Mouse (Mus musculus): ENCODE data around the gene Zfp433. TPM values are rescaled to one million over a fixed set of nuclear protein-coding genes. Genes with fewer than 3 reads are reported as not detected.
"Not testable (repeated sequence)": the region's sequence is repeated elsewhere in the genome, so short reads cannot be mapped to it uniquely, and the experiment has no call there.

Gene Zfp433
- total RNA-seq (2015; ENCODE audit: low replicate concordance) (6.3 TPM in 1 of 2 replicates, not detected in the other), total RNA-seq (2017; ENCODE audit: low replicate concordance) (1.2 and 5.4 TPM in 2 replicates)

DNA sequence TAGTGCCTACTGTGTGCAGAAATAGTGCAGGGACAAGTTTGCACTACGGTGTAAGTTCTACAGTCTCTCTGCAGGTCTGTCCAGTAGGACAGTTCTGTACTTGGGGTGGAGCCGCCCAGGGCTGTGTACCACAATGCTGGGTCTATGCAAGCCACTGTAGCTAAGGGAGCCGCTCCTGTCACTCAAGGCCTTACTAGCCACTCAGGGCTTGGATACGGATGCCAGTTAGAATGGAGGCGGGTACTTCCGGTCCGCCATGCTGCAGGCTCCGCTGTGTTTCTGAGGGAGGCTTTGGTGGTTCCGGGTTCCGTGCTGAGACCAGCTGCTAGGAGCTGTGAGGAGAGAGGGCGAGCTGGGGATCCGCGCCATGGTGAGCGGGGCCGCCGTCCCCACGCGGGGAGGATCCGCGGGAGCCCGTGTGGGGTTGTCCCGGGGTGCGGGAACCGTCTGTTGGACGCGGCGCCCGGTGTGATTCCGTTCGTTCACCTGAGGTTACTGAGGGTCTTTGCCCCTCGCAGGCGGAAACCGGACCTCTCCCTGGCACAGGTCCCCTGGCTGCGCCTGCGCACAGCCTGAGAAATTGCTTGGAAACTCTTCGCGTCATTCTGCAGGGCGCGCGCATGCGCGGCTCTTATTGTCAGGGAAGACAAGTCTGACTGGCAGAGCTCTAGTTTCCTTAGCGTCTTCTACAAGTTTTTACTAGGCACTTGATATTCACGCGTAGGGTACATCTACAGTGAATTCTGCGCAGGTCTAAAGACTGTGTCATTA lies at the start of gene Zfp433:
TSS of gene Zfp433 (plus strand) at position 295 of the 771 bp plus-strand sequence.
- peak; percentile 99 for ATAC-seq (replicated peaks; ENCODE audit: low FRiP score, poor library complexity, severe bottlenecking)

DNA sequence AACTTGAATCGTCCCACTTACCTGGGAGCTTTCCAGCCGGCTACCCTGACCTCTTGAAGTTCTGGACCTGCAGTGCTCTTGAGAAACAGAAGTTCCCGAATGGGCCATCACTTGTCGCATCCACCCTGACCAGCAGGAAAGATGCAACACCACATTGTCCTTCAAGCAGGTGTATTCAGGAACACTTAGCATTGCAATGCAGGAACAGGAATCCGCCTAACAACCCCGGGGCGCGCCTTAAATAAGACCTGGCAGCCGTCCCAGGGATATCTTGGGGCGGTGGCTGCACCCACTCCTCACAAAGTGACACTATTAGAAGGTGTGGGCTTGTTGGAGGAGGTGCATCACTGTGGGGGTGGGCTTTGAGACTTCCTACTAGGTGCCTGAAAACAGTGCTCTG lies 49.4 kb upstream of the Zfp433 start:
- ATAC-seq (replicated peaks; ENCODE audit: low FRiP score, poor library complexity, severe bottlenecking) = no peak

DNA sequence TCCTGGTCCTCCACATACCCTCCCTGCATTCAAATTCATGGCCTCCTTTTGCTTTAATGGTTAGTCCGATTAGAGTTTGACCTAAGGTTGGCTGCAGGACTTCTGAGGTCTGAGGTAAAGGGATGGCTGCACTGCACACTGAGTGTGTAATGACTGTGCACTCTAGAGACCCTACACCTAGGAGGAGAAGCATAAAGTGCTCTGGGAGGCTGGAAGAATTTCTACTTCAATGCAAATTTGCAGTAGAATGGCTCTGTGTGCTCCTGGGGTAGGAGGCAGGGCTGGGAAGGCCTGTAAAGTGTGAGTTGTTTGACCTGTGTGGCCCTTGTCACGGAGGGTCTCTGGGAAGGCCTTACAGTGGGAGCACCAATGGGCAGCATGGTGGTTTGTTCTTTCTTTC lies 48.5 kb upstream of the Zfp433 start:
- no peak for ATAC-seq (replicated peaks; ENCODE audit: low FRiP score, poor library complexity, severe bottlenecking)

DNA sequence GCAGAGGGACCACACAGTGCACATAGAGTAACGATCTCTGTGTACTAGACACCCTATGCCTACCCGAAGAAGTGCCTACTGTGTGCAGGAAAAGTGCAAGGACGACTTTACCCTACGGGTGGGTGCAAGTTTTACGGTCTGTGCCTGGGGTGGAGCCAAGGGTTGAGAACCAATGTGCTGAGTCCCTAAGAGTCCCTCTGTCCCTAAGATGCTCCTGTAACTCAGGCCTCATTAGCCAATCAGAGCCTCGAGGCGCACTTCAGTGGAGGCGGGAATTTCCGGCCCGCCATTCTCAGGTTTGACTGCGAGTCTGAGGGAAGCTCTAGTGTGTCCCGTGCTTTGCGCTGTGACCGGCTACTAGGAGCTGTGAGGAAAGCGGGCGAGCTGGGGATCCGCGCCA lies 17.5 kb upstream of the Zfp433 start:
- not testable (repeated sequence) for ATAC-seq (replicated peaks; ENCODE audit: low FRiP score, poor library complexity, severe bottlenecking)

DNA sequence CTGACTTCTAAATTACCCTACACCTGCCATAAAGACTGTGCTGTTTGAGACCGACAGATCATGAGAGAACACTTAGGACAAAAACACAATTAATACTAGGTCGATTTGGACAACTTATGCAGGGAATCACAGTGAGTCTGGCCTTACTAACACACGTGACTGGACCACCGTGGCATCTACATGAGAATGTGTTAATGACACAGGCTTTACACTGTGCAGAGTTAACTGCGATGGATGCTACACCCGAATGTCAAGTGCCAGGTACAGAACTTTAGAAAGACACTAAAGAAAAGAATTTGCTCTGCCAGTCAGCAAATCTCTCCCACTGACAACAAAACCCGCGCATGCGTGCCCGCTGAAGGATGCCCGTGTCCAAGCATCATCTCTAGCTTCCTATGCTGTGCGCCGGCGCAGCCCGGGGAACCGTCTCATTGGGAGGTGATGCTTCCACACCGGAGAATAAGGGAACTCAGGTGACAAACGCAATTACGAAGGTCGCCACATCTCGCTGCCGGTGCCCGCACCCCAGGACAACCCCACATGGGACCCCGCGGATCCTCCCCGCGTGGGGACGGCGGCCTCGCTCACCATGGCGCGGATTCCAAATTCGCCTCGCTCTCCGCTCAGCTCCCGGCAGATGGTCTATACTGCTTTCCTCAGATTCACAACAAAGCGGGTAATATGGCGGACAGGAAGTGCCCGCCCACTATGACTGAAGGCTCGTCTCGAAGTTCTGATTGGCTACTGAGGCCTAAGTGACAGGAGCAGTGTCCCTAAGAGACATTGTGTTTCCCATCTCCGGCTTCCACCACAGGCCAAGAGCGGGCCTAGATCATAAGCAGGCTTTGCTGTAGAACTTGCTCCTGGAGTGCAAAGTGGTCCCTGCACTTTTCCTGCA lies 66.1 kb downstream of the Zfp433 start, which contains the start of gene Gm3055:
TSS of gene Gm3055 (minus strand) at position 656 of the 898 bp plus-strand sequence.
- ATAC-seq (replicated peaks; ENCODE audit: low FRiP score, poor library complexity, severe bottlenecking) = not testable (repeated sequence)

DNA sequence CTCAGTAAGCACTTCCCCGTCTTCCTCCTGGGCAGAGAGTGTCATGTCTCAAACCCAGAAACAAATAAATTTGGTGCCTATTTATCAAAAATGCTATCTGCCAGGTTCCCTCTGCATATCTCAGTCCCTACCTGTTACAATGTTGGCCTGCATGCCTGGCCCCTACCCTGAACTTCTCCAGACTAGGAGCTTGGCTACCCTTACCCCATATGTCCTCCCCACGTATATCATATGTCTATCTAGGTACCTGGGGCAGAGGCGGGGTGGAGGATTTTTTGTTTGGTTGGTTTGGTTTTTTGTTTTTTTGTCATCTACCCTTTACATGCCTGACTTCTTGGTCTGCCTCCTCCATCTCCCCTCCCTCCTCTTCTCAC lies 66.8 kb downstream of the Zfp433 start:
- not testable (repeated sequence) for ATAC-seq (replicated peaks; ENCODE audit: low FRiP score, poor library complexity, severe bottlenecking)

Other genes with a start within 250 kb of the Zfp433 start
- 13.4 and 23.8 TPM in 2 replicates for gene Nfic, start 249.2 kb upstream of the Zfp433 start, total RNA-seq (2015; ENCODE audit: low replicate concordance)
- 0.84 and 8.2 TPM in 2 replicates for gene Nfic, start 249.2 kb upstream of the Zfp433 start, total RNA-seq (2017; ENCODE audit: low replicate concordance)
- gene Celf5, start 222.1 kb upstream of the Zfp433 start, total RNA-seq (2015; ENCODE audit: low replicate concordance) = not detected in 2 replicates
- 0.68 TPM in 1 of 2 replicates, not detected in the other for gene Celf5, start 222.1 kb upstream of the Zfp433 start, total RNA-seq (2017; ENCODE audit: low replicate concordance)
- 8.1 and 46.4 TPM in 2 replicates for gene Ncln, start 208.4 kb upstream of the Zfp433 start, total RNA-seq (2015; ENCODE audit: low replicate concordance)
- gene Ncln, start 208.4 kb upstream of the Zfp433 start, total RNA-seq (2017; ENCODE audit: low replicate concordance) = 10.8 and 12.8 TPM in 2 replicates
- gene S1pr4, start 204.7 kb upstream of the Zfp433 start, total RNA-seq (2015; ENCODE audit: low replicate concordance) = 2.9 and 4.6 TPM in 2 replicates
- 2.1 and 6.0 TPM in 2 replicates for gene S1pr4, start 204.7 kb upstream of the Zfp433 start, total RNA-seq (2017; ENCODE audit: low replicate concordance)
- 2.1 and 12.1 TPM in 2 replicates for gene Gna15, start 180.6 kb upstream of the Zfp433 start, total RNA-seq (2015; ENCODE audit: low replicate concordance)
- gene Gna15, start 180.6 kb upstream of the Zfp433 start, total RNA-seq (2017; ENCODE audit: low replicate concordance) = 6.3 and 14.8 TPM in 2 replicates
- 1.9 and 2.1 TPM in 2 replicates for gene Gna11, start 159.6 kb upstream of the Zfp433 start, total RNA-seq (2015; ENCODE audit: low replicate concordance)
- 5.9 and 10.9 TPM in 2 replicates for gene Gna11, start 159.6 kb upstream of the Zfp433 start, total RNA-seq (2017; ENCODE audit: low replicate concordance)
- 68.5 and 77.8 TPM in 2 replicates for gene Aes, start 145.3 kb upstream of the Zfp433 start, total RNA-seq (2015; ENCODE audit: low replicate concordance)
- gene Aes, start 145.3 kb upstream of the Zfp433 start, total RNA-seq (2017; ENCODE audit: low replicate concordance) = 31.4 and 81.9 TPM in 2 replicates
- gene Tle2, start 130.3 kb upstream of the Zfp433 start, total RNA-seq (2015; ENCODE audit: low replicate concordance) = not detected in 2 replicates
- gene Tle2, start 130.3 kb upstream of the Zfp433 start, total RNA-seq (2017; ENCODE audit: low replicate concordance) = not detected in 2 replicates
- 1.7 and 2.7 TPM in 2 replicates for gene Tle6, start 103.8 kb upstream of the Zfp433 start, total RNA-seq (2015; ENCODE audit: low replicate concordance)
- not detected in 2 replicates for gene Tle6, start 103.8 kb upstream of the Zfp433 start, total RNA-seq (2017; ENCODE audit: low replicate concordance)
- gene BC025920, start 98.6 kb upstream of the Zfp433 start, total RNA-seq (2015; ENCODE audit: low replicate concordance) = 2.9 and 6.0 TPM in 2 replicates
- 2.0 and 8.8 TPM in 2 replicates for gene BC025920, start 98.6 kb upstream of the Zfp433 start, total RNA-seq (2017; ENCODE audit: low replicate concordance)
- gene Sirt6, start 77.0 kb upstream of the Zfp433 start, total RNA-seq (2015; ENCODE audit: low replicate concordance) = 0.63 and 0.96 TPM in 2 replicates
- gene Sirt6, start 77.0 kb upstream of the Zfp433 start, total RNA-seq (2017; ENCODE audit: low replicate concordance) = 0.56 and 3.7 TPM in 2 replicates
- gene Ankrd24, start 76.3 kb upstream of the Zfp433 start, total RNA-seq (2015; ENCODE audit: low replicate concordance) = not detected in 2 replicates
- 0.28 and 1.1 TPM in 2 replicates for gene Ankrd24, start 76.3 kb upstream of the Zfp433 start, total RNA-seq (2017; ENCODE audit: low replicate concordance)
- gene Gm10778, start 55.8 kb upstream of the Zfp433 start, total RNA-seq (2015; ENCODE audit: low replicate concordance) = 0.63 and 1.9 TPM in 2 replicates
- gene Gm10778, start 55.8 kb upstream of the Zfp433 start, total RNA-seq (2017; ENCODE audit: low replicate concordance) = 1.4 TPM in 1 of 2 replicates, not detected in the other
- not detected in 2 replicates for gene Gm3055, start 66.3 kb downstream of the Zfp433 start, total RNA-seq (2015; ENCODE audit: low replicate concordance)
- gene Gm3055, start 66.3 kb downstream of the Zfp433 start, total RNA-seq (2017; ENCODE audit: low replicate concordance) = 0.34 and 1.4 TPM in 2 replicates
- gene Gm4767, start 107.4 kb downstream of the Zfp433 start, total RNA-seq (2015; ENCODE audit: low replicate concordance) = 1.5 and 1.9 TPM in 2 replicates
- gene Gm4767, start 107.4 kb downstream of the Zfp433 start, total RNA-seq (2017; ENCODE audit: low replicate concordance) = 1.6 TPM in 1 of 2 replicates, not detected in the other
- gene Gm32687, start 159.1 kb downstream of the Zfp433 start, total RNA-seq (2015; ENCODE audit: low replicate concordance) = 1.5 TPM in 1 of 2 replicates, not detected in the other
- 1.7 TPM in 1 of 2 replicates, not detected in the other for gene Gm32687, start 159.1 kb downstream of the Zfp433 start, total RNA-seq (2017; ENCODE audit: low replicate concordance)
- gene Zfp781, start 225.7 kb downstream of the Zfp433 start, total RNA-seq (2015; ENCODE audit: low replicate concordance) = not detected in 2 replicates
- gene Zfp781, start 225.7 kb downstream of the Zfp433 start, total RNA-seq (2017; ENCODE audit: low replicate concordance) = 0.34 TPM in 1 of 2 replicates, not detected in the other

Measured in erythroblast, adult 5-6 weeks (primary cell).